Mouse (Mus musculus): ENCODE results near the gene Bora. TPM values are rescaled to one million over a fixed set of nuclear protein-coding genes. Genes with fewer than 3 reads are reported as not detected.

Bora gene
- polyA plus RNA-seq, 1 experiment from 2014 or later, result 52.1 TPM

Other genes with a start within 250 kb of the Bora start
- 1.6 TPM in 1 of 2 replicates, not detected in the other for gene Rpl36a-ps1, start 51.9 kb upstream of the Bora start, polyA plus RNA-seq (2016; fragmentation: Nextera tagmentation; extraction: Ambion mirVana)
- 130 and 140 TPM in 2 replicates for gene Mzt1, start 88 bp upstream of the Bora start, polyA plus RNA-seq (2016; fragmentation: Nextera tagmentation; extraction: Ambion mirVana)
- gene Pibf1, start 53.2 kb downstream of the Bora start, polyA plus RNA-seq (2016; fragmentation: Nextera tagmentation; extraction: Ambion mirVana), result 23.9 and 24.2 TPM in 2 replicates
- gene Dis3, start 53.5 kb downstream of the Bora start, polyA plus RNA-seq (2016; fragmentation: Nextera tagmentation; extraction: Ambion mirVana), result 36.4 and 43.4 TPM in 2 replicates

Measured in hindbrain, embryonic 12.5 days (tissue).